Mouse (Mus musculus) stomach, postnatal 0 days (tissue): ENCODE measurements at regions not wholly inside any gene's neighbourhood (a gene's known extent, or its start where the extent isn't known, plus 50 kb on each side); places are given as distances from the start of the nearest gene placed in this dataset.

ENCODE experiments used
- ATAC-seq: fragments of 200-750 bp; cut with Nextera tagmentation; 2 replicates; pipeline ENCODE4 v1.8.0; 2017; ENCODE audit not compliant: low FRiP score, low TSS enrichment
- DNase-seq: peaks from one replicate; pipeline ENCODE4 v3.0.0-alpha.2; 2016; ENCODE audit warnings: low spot score
- H3K27ac ChIP-seq: fragments of 300-500 bp; sonication (generic); replicated peaks from 2 replicates; pipeline ENCODE4 v1.5.1; 2014; ENCODE audit warnings: mild to moderate bottlenecking, control low read depth
- H3K27me3 ChIP-seq: fragments of 300-500 bp; sonication (generic); 2 replicates; pipeline ENCODE4 v1.6.1; 2014; ENCODE audit warnings: low read length; ENCODE audit not compliant: control insufficient read depth, insufficient read depth
- H3K36me3 ChIP-seq: fragments of 300-500 bp; sonication (generic); 2 replicates; pipeline ENCODE4 v1.6.1; 2014; ENCODE audit warnings: low read length, mixed read lengths; ENCODE audit not compliant: control insufficient read depth, insufficient read depth
- H3K4me1 ChIP-seq: fragments of 300-500 bp; sonication (generic); replicated peaks from 2 replicates; pipeline ENCODE4 v1.6.1; 2014; ENCODE audit warnings: antibody characterized with exemption; ENCODE audit not compliant: control insufficient read depth, insufficient read depth
- H3K4me2 ChIP-seq: fragments of 300-500 bp; sonication (generic); replicated peaks from 2 replicates; pipeline ENCODE4 v1.6.1; 2014; ENCODE audit warnings: low read depth, mild to moderate bottlenecking, control low read depth, moderate library complexity
- H3K4me3 ChIP-seq: fragments of 300-500 bp; sonication (generic); 2 replicates; pipeline ENCODE4 v1.5.1; 2014; ENCODE audit warnings: low read depth, low read length, control low read depth
- H3K9ac ChIP-seq: fragments of 300-500 bp; sonication (generic); 2 replicates; pipeline ENCODE4 v1.6.1; 2014; ENCODE audit warnings: mild to moderate bottlenecking, low read length, control low read depth, mixed read lengths
- H3K9me3 ChIP-seq: fragments of 300-500 bp; sonication (generic); 2 replicates; pipeline ENCODE4 v1.6.1; 2016; ENCODE audit warnings: low read length; ENCODE audit not compliant: control insufficient read depth
- CTCF ChIP-seq: IDR thresholded peaks from 2 replicates; pipeline ENCODE4 v1.5.1; 2016; ENCODE audit warnings: antibody characterized with exemption, low read depth, mild to moderate bottlenecking, moderate library complexity
- EP300 ChIP-seq: optimal IDR thresholded peaks from 2 replicates; pipeline ENCODE3; 2016; ENCODE audit warnings: antibody characterized with exemption
- WGBS: fragments of 180-500 bp; shearing (Covaris S2); extraction: QIAGEN DNeasy Blood & Tissue Kit; methylation state at CpG from one replicate; pipeline ENCODE4 v1.1.7; 2014; 5-methylcytosine and 5-hydroxymethylcytosine counted together

- TF ChIP-seq CTCF (no peak), EP300 (no peak)
- ATAC-seq (no peak), DNase-seq (no peak)
- Histone ChIP-seq H3K4me3 (no peak overlapping the region), H3K4me2 (no peak overlapping the region), H3K27ac (no peak overlapping the region), H3K9ac (no peak overlapping the region), H3K36me3 (no peaks in the 10 kb centered on the region), H3K9me3 (no peaks in the 10 kb centered on the region), H3K27me3 (no peaks in the 10 kb centered on the region), H3K4me1 (no peaks in the 10 kb centered on the region)
- WGBS = 51% methylated on average over 8 of the region's 8 CpGs
Measured at GRCm38 (mm10) chr15:97596514-97597081, 109.0 kb downstream of the Rpap3 start.

GRCm38 (mm10) chr15:97595284-97595796, 110.3 kb downstream of the Rpap3 start:
- Histone ChIP-seq H3K27ac (no peak overlapping the region), H3K4me2 (no peak overlapping the region), H3K9ac (no peak overlapping the region), H3K4me3 (no peak overlapping the region), H3K9me3 (no peaks in the 10 kb centered on the region), H3K4me1 (no peaks in the 10 kb centered on the region), H3K27me3 (no peaks in the 10 kb centered on the region), H3K36me3 (no peaks in the 10 kb centered on the region)
- DNase-seq (no peak), ATAC-seq (no peak)
- no peak for TF ChIP-seq EP300
- no peak for TF ChIP-seq CTCF
- WGBS = 74% methylated on average over 6 of the region's 6 CpGs

- H3K27ac ChIP-seq = no peak overlapping the region
- TF ChIP-seq CTCF (no peak), EP300 (no peak)
Measured at GRCm38 (mm10) chr15:97593781-97594600, 111.6 kb downstream of the Rpap3 start.

GRCm38 (mm10) chr15:97592786-97593185, 112.8 kb downstream of the Rpap3 start:
- no peaks in the 10 kb centered on the region for H3K27me3 ChIP-seq
- no peak overlapping the region for H3K4me2 ChIP-seq
- H3K9ac ChIP-seq = no peak overlapping the region
- H3K36me3 ChIP-seq = no peaks in the 10 kb centered on the region
- no peak overlapping the region for H3K4me3 ChIP-seq
- no peaks in the 10 kb centered on the region for H3K4me1 ChIP-seq
- 82% methylated on average over 11 of the region's 11 CpGs for whole genome bisulfite sequencing
- DNase-seq (no peak), ATAC-seq (no peak)
- no peak overlapping the region for H3K27ac ChIP-seq
- TF ChIP-seq CTCF (no peak), EP300 (no peak)
- no peaks in the 10 kb centered on the region for H3K9me3 ChIP-seq

More at GRCm38 (mm10) chr15:97593781-97594600, 111.6 kb downstream of the Rpap3 start:
- no peak for ATAC-seq
- Histone ChIP-seq H3K27me3 (no peaks in the 10 kb centered on the region), H3K4me3 (no peak overlapping the region), H3K9me3 (no peaks in the 10 kb centered on the region), H3K36me3 (no peaks in the 10 kb centered on the region), H3K4me1 (no peaks in the 10 kb centered on the region), H3K9ac (no peak overlapping the region), H3K4me2 (no peak overlapping the region)
- 48% methylated on average over 11 of the region's 11 CpGs for WGBS
- no peak for DNase-seq

GRCm38 (mm10) chr15:97591406-97591805, 114.2 kb downstream of the Rpap3 start:
- TF ChIP-seq CTCF (no peak), EP300 (no peak)
- ATAC-seq (no peak), DNase-seq (no peak)
- H3K27ac ChIP-seq = no peak overlapping the region
- no peak overlapping the region for H3K4me3 ChIP-seq
- H3K9me3 ChIP-seq = no peaks in the 10 kb centered on the region
- no peaks in the 10 kb centered on the region for H3K36me3 ChIP-seq
- no peaks in the 10 kb centered on the region for H3K4me1 ChIP-seq
- H3K27me3 ChIP-seq = no peaks in the 10 kb centered on the region
- no peak overlapping the region for H3K4me2 ChIP-seq
- 64% methylated on average over 4 of the region's 4 CpGs for WGBS
- no peak overlapping the region for H3K9ac ChIP-seq

GRCm38 (mm10) chr15:97590732-97591292, 114.8 kb downstream of the Rpap3 start:
- Histone ChIP-seq H3K9ac (no peak overlapping the region), H3K4me2 (no peak overlapping the region), H3K4me1 (no peaks in the 10 kb centered on the region), H3K27ac (no peak overlapping the region), H3K9me3 (no peaks in the 10 kb centered on the region), H3K27me3 (no peaks in the 10 kb centered on the region), H3K36me3 (no peaks in the 10 kb centered on the region), H3K4me3 (no peak overlapping the region)
- TF ChIP-seq CTCF (no peak), EP300 (no peak)
- WGBS = 52% methylated on average over 7 of the region's 7 CpGs
- ATAC-seq = no peak
- no peak for DNase-seq
